Mouse (Mus musculus): ENCODE data around the gene Wbp11.

Gene Wbp11

DNA sequence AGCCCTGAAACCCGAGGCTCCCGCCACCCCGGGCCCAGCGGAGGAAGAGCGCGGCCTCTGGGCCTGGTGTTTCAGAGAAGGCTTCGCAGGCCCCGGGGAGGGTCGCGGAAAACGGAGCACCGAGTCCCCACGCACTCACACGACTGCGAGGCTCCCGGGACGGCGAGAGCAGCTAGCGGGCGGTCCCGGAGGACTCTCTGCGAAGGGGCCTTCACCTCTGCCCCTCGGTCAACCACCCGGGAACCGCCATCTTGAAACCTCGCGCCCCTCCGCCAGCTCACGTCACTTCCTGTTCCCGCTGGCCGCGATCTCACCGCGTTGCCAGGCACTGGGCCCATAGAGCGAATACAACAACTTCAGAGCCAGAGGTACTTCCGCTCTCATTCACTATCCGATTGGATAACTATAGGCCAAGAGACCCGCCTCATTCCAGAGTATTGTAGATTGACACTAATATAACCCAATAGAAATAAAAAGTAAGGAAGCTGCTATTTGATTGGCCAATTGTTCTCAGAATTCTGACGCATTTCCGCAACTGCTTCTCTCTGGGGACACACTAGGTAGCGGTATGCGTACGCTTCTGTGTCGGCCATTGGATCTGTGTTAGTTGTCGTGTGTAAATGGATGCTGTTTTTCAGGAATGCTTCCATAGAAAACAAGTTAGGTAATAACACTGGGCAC is at the start of gene Wbp11:
TSS of gene Wbp11 (minus strand) at position 353 of the 681 bp plus-strand sequence.
- peak; percentile 100 for DNase-seq

DNA sequence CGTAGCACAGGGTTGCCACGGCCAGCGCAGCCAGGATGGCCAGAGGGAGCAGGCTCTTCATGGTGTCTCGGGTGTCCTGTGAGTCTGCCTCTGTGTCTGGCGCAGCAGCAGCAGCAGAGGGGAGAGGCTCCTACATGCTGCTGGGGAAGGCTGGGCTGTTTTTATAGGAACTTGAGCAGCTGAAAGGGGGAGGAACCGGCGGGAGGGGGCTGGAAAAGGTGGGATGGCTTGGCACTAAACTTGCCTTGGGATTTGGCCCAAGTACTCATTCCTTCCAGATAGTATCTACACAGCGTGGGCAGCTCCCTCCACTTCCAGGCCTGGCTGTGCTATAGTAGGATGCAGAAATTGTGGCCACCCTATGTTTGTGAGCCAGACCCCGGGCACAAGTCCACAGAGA is 47.6 kb upstream of the Wbp11 start, which contains the start of gene Mgp:
TSS of gene Mgp (minus strand) at position 154 of the 400 bp plus-strand sequence.
- DNase-seq: no peak

DNA sequence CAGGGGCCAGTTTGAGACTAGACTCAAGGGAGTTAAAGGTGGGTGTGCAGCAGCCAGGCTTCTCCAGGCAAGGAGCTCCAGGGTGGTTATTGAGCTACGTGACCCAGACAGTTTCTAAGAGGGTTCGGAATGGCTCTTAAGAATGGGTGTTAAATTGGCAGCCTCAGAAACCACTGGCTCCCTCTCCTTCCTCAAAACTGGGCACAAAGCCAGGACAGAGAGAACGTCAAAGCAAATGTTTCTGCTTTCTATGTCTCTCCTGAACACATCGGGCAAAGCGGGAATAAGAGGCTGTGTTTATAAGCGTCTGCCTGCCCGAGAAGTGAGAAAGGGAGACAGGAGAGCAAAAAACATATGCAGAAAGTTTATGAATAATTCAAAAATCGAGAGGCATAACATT is 46.6 kb upstream of the Wbp11 start:
- DNase-seq: no peak

DNA sequence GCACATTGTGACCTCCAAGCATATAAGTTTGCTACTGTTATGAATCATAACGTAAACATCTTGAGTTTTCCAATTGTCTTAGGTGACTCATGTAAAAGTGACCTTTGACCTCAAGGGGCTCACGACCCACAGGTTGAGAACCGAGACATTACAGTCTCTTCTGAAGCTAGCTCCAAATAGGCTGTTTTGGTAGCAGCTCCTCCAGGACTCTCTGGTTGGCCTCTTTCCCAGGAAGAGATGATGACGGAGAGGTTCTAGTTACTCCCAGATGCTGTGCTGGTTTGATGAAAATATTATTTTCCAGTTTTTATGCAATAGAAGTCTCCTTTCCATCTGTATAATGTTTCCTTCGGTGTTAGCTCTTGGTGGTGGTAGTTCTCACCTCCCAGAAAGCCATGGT is 40.9 kb upstream of the Wbp11 start:
- DNase-seq: no peak

DNA sequence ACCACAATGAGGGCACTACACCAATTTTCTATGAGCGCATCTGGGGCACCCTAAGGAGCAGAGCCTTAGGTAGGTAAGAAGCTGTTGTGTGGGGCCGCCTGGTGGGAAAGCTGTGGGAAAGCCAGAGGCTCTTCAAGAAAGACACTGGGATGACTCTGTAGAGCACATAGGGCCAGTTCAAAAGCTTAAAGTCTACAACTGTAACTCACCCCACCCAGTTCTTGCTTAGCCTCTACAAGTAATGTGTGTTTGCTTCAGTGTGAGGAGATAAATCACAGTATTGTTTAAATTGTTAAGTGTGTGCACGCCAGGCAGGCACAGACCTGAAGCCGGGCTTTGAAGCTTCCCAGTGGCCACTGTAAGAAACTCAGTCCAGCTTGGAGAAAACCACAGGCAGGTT is 38.1 kb upstream of the Wbp11 start:
- DNase-seq: no peak

DNA sequence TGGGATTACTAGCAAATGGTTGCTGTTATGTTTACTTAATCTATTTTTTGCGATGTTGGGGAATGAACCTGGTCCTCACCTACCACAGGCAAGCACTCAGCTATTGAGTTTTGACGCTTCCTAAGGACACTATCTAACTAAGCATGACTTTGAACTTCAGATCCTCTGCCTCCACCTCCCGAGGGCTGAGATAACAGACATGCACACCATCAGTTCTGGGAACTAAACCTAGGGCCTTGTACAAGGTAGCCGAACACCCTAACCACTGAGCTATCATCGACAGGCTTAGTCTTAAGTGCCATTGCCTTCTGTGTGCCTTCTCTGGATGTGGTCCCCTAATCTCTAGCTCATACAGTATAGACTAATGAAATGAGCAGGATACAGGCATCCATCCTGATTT is 37.3 kb upstream of the Wbp11 start:
- no peak for DNase-seq

DNA sequence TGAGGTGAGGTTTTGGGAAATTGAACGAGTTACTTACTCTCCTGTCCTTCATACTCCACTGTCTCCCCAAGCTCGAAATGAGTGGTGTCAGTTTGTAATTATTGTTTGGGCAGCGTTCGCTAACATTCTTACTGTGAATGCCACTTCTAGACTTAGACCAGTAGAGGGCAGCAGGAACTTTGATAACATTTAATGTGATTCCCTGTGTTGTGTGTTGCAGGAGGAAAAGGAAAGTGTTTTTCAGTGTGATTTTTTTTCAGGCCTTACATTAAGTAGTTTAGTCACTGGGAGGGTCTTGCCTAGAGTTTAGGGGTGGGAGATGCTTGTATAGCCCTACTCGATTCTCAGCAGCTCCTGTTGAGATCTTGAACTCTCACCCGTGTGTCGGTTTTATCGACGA is 33.0 kb upstream of the Wbp11 start:
- peak; percentile 22 for DNase-seq

DNA sequence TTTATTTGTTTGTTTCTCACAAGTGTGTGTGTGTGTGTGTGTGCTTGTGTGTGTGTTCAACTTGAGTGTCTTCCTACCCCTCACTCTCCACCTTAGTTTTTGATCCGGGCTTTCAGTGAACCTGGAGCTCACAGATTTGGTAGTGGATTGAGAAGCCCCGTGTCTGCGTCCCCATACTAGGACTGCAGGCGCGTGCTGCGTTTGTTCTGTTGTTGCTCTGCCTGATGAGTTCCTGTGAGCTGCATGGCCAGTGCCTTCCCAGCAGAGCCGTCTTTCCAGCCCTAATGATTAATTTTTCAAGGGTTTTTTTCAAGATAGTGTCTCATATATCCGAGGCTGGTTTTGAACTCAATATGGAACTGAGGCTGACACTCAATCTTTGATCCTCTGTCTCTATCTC is 30.4 kb upstream of the Wbp11 start:
- no peak for DNase-seq

DNA sequence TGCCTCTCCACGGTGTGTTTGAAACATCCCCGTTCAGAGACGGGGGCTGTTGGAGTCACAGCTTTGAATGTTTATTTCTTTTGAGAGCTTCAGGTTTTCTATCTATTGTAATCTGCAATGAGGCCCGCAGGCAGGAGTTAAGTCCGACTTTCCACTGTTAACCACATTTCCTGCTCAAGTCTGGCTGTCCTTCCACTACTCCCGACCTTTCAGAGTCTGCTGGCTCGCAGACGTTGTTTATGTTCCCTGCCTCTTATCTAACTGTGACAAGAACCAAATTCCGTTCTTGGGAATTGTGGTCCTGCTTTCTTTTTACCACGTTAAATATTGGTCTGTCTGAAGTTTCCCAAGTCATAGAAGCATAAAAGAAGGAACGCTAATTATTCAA is 29.8 kb upstream of the Wbp11 start:
- no peak for DNase-seq

DNA sequence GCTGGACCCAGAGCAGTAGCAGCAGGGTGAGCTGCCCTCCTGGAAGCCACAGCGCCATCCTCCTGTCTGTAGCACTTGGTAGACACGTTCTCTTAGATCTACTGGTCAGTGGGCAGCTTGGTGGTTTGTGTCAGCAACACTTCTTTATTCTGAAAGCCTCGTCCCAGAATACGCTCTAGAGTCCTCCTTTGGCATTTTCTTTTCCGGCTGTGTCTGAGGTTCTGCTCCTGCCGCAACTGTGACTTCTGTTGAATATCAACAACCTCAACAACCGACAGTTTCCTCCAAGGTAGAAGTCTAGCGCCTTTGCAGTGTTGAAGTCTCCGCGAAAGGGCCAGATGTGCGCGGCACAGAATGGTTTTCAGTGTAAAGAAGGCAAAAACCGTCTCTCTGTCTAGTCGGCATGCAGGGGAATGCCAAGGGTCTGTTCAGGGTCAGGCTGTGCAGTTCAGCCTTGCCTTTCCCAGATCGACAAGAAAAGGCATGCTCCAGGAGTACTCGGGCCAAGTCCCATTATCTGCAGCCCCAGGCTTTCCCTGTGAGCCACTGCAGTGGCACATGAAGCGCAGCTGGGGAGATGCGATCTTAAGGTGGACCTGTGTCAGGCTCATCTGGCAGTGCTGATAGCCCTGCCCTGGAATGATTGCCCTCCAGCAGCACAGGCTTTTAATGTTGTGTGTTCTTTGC is 29.3 kb upstream of the Wbp11 start, which contains the start of gene Art4:
TSS of gene Art4 (minus strand) at position 548 of the 687 bp plus-strand sequence.
- DNase-seq: no peak

DNA sequence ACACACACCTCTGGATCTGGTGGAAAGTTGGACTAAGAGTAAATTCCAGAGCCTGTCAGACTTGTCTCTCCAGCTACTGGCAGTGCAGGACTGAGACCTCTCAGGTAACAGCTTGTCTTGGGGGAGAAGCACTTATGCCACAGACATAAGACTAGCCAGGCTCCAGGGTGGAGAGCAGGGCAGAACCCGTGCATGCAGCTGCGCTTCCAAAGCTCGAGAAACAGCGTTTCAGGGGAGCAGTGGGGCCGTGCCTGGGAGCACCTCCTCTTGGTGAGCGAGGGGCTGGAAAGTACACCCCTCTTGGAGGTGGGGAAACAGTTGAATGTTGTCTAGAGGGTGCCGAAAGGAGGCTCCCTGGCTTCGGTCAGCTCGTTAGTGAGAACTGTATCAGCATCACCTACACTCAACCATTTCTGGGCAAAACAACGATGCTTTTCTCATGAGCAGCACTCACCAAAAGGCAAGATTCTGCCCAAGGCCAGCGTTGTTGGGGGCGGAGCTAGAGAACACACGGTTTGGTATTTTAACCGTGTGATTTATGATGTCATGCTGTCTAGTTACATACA is 28.1 kb upstream of the Wbp11 start:
- no peak for DNase-seq

DNA sequence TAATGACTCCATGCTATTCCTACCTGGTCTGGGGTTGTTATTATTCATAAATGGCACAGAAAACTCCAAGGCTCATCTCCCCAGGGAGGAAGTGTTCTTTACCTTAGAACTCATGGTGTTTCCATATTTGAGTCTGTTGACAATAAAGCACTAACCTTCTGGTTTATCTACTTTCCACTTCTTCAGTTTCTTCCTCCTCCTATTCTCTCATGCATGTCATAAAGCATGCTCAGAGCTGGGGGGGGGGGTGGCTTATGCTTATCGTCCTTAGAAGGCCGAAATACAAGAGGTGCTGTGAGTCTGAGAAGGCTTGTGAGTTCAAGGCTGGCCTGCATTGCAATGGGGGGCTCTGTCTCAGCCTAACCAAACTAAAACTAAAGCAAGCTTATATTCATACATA is 27.1 kb upstream of the Wbp11 start:
- no peak for DNase-seq

DNA sequence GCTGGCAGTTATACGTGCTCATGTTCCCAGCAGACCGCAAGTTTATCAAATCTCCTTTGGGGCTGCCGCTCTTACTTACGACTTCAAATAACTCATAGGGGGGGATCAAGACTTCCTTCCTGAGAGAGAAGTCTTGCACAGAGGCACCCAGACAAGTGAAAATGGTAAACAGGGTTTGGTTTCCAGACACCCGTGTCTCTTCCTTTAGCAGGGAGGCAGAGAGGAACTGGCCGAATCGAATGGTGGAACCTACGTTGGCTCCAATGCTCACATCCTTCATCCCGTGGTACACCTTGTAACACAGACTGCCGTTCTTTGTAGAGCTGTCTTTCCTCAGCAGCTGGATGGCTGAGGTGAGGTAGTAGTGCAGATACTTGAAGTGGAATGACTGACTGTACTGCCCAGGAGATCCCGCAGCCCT is 26.3 kb upstream of the Wbp11 start:
- DNase-seq: no peak

DNA sequence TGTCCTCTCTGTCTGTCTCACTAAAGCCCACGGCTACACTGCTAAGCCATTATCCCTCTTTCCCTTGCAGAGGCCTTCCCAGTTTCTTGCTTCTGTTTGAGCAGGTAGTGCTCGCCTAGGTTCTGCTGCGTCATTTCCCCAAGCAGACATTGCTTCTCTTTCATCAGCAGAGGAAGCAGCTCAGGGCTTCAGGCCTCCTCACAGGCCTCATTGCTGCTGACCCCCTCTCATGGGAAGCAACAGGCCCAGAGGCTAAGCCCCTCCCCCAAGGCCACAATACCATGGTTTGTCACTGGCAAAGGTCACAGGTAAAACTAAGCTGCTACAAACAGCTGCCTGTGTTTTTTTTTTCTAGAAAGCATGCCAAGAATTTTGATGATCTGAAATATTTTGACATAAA is 24.7 kb upstream of the Wbp11 start:
- no peak for DNase-seq

DNA sequence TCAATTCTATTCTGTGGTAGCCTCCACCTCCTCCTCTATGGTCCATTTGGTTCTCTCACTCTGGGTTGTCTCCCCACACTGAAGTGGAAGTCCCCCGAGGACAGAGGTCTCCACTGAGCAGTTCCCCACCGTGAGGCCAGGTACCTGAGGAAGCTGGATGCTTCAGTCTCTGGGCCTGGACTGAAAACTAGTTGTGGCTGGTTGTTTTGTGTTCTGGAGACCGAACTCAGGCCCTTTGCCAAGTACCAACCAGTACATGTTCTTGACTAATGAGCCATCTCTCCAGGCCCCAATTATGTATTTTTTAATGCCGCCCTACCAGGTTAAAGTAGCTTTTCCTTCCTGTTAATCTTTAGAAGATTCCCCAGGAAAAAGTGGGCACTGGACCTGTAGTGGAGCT is 24.3 kb upstream of the Wbp11 start:
- no peak for DNase-seq

DNA sequence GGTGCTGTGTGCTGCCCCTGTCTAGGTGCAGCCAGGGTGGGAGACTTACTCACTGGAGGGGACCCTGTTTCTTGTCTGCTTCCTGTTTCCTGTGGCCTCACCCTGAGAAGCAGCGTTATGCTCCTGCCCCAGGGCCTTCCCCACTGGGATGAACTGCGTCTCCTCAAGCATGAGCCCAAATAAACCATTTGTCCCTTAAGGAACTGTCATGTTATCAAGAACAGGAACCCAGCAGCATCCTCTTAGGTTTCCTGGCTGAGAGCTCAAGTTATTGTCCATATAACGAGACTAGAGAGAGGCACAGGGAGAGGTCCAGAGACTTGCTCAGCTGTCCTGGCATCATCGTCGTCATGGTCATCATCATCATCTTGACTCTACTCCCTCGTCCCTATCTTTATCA is 22.2 kb upstream of the Wbp11 start:
- no peak for DNase-seq

DNA sequence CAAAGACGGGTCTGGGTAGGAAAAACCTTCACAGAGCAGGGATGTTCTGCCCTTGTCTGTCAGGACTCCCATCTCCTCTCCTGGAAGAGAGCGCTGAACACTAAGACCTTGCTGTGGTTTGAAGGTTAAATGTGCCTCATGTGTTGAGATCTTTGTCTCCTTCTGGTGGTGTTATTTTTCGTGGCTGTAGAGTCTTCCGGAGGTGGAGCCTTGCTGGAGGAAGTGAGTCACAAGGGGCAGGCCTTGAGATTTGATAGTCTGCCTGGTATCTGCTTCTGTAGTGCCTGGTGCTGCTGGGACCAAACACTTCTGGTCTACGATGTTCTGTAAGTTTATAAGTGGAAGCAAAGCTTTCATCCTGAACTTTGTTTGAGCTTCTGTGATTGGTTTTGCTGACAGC is 20.9 kb upstream of the Wbp11 start:
- DNase-seq: no peak

DNA sequence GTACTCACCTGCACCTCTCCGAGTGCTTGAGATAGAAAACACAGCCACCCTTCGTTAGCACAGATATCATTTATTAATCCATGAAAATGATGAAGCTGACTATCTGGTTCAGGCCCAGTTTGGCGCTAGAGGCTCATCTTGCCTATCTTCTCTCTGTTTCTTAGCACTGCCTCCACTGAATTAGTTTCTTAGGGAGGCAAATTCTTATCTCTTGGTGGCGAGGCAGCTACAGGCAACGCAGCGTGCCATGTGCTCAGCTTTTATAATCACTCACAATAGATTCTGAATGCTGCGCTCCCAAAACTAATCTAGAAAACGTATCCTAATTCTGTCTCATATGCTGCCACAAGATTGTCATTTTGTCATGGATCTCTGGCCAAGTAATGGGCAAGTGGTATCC is 20.4 kb upstream of the Wbp11 start:
- DNase-seq: no peak

DNA sequence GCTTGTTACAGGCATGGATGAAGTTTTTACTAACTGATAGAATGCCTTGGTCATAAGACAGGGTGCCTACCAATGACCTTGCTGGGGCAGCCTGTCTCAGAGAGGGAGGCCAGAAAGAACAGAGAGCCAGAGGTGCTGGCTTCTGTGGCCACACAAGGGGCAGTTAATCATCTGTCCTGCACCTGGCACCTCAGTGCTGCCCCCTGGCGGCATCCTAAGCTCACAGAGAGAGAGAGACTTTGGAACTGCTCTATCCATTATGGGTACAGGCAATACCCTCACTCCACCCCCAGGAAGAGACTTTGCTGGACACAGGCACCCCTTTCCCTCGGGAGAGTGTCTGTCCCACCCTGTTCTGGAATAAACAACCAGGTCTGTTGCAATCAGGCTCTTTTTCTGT is 19.8 kb upstream of the Wbp11 start:
- DNase-seq: no peak

DNA sequence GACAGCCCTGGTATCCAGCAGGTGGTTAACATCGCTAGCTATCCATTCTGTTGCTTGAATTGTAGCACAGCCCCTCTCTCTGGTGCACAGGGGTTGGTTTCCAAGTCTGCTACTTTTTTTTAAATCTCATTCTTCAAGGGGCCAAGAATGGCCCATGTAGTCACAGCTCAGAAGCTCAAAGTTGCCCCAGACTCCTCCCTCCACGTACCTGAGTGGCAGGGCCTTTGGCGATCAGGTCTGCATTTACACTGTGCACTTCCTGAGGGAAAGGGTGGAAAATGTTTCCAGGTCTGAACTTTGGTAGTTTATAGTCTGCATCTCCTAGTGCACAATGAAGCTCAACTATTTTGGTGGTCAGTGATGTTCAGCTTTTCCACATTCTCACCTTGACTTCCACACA is 19.2 kb upstream of the Wbp11 start:
- DNase-seq: no peak

DNA sequence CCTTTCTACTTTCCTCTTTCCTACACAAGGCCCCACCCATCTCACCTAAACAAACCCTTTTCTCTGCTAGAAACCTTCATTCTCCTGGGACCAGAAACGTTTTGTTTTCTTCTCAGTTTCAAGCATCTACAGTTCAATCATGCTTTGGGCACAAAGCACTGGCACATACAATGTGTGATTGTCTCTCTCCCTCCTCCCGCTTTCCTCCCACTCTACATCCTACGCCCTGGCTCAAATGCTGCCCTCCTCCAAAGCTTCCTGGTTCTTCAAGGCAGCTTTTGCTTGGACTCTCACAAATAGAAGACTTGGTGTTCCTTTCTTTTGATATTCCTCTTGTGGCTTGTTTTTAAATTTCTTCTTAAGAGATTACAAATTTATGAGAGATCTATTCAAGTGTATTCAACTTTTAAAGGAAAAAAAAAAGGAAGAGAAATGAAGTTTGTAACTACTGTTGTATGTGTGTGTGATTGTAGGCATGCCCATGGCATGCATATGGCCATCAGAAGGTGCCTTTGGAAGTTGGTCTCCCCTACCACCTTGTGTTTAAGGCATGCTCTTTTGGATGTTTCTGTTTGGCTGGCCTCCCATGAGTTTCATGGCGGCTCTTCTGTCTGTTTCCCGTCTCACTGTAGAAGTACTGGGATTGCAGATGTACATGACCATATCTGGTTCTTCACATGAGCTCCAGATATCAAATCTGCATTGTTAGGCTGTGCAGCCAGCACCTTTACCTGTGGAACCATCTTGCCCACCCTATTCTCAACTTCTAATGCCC is 17.9 kb upstream of the Wbp11 start:
- DNase-seq: no peak

DNA sequence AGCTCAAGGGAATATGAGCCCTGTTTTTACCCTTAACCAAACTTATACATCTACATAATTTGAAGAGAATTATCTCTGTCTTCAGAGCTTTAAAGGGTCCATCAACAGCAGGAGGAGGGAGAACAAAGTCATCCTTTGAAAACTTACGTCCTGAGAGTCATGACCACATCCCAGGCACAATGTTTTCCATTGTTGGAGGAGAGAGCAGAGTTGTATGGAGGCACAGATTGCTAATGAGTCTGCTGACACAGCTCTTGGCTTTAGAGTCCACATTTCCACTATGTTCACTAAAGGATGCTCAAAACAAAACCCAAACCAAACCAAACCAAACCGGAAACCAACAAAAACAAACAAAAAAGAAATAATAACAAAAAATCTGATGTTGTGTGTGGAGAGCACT is 16.9 kb upstream of the Wbp11 start:
- DNase-seq: no peak

DNA sequence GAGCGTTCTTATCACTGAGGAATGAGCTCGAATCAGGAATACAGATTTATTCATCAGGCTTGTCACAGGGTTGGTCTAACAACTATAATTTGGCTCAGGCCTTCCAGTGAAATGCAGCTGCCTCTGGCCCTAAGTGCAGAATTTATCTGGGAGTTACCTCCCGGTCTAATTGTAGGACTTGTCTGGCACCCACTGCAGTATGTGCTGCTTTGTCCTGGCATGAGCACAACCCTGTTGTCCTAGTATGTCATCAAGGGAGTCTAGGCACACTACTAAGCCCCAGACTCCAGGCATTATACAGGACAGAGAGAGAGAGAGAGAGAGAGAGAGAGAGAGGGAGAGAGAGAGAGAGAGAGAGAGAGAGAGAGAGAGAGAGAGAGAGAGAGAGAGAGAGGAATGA is 9.3 kb upstream of the Wbp11 start:
- no peak for DNase-seq

DNA sequence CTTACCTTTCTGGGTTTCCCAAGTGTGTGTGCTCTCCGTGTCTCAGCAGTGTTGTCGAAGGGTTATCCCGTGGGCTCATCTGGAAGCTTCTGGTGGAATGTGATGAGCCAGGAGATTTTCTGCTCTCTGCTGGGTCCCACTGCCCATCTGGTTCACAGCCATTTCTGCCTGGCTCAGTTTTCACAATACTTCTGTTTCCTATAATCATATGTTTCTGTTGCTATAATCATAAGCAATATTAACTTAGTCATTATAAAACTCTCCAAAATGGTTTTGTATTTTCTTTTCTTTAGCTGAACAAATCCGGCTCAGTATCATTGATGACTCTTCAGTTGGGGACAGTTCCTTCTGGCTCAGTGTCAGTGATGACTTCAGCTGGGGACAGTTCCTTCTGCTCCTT is 7.3 kb upstream of the Wbp11 start, which contains the start of gene Smco3:
TSS of gene Smco3 (minus strand) at position 101 of the 400 bp plus-strand sequence.
- DNase-seq: no peak
